Mouse (Mus musculus) testis, adult 2 months (tissue): Measurements from ENCODE around the gene Gm10570. TPM values are rescaled to one million over a fixed set of nuclear protein-coding genes. Genes with fewer than 3 reads are reported as not detected.

ENCODE experiments used
- H3K27ac ChIP-seq: fragments of 200-500 bp; 2 replicates; pipeline ENCODE4 v1.5.1; 2012; ENCODE audit warnings: low read depth, low read length; ENCODE audit not compliant: control insufficient read depth, insufficient read depth
- H3K27me3 ChIP-seq: fragments of 200-500 bp; 2 replicates; pipeline ENCODE4 v1.6.1; 2012; ENCODE audit warnings: mild to moderate bottlenecking, low read length, moderate library complexity; ENCODE audit not compliant: control insufficient read depth, insufficient read depth
- H3K36me3 ChIP-seq: fragments of 200-500 bp; 2 replicates; pipeline ENCODE4 v1.6.1; 2012; ENCODE audit warnings: mild to moderate bottlenecking, low read length; ENCODE audit not compliant: control insufficient read depth, insufficient read depth
- H3K4me1 ChIP-seq: fragments of 200-500 bp; 2 replicates; pipeline ENCODE4 v1.6.1; 2012; ENCODE audit warnings: low read length; ENCODE audit not compliant: control insufficient read depth, insufficient read depth
- H3K4me3 ChIP-seq: fragments of 200-500 bp; 2 replicates; pipeline ENCODE4 v1.5.1; 2012; ENCODE audit warnings: low read depth, mild to moderate bottlenecking, low read length, moderate library complexity, mixed read lengths; ENCODE audit not compliant: control insufficient read depth
- CTCF ChIP-seq: fragments of 200-500 bp; IDR thresholded peaks from 2 replicates; pipeline ENCODE4 v1.5.1; 2012; ENCODE audit warnings: low read depth, mild to moderate bottlenecking, inconsistent platforms, low read length, moderate library complexity; ENCODE audit not compliant: control insufficient read depth, insufficient read depth, insufficient replicate concordance
- POLR2A ChIP-seq: fragments of 200-500 bp; IDR thresholded peaks from 2 replicates; pipeline ENCODE4 v1.6.1; 2012; ENCODE audit warnings: low read depth, mild to moderate bottlenecking, inconsistent platforms, low read length, moderate library complexity; ENCODE audit not compliant: control insufficient read depth
- polyA plus RNA-seq: library from polyadenylated mRNA; depleted of rRNA; stranded (reverse); fragments of >200 nt; gene quantifications from 2 replicates; pipeline ENCODE4 v1.2.3, GENCODE M21; 2012

The Gm10570 gene
- polyA plus RNA-seq, 1 experiment = not detected

- no peaks in the 10 kb centered on the region; the same call in 1 of the 2 replicates for H3K36me3 ChIP-seq
Observed at GRCm38 (mm10) chr4:130327366-130327765, 18.9 kb upstream of the Gm10570 start.

GRCm38 (mm10) chr4:130325446-130325845 lies 17.0 kb upstream of the Gm10570 start:
- Histone ChIP-seq H3K36me3 (no peaks in the 10 kb centered on the region; the same call in 1 of the 2 replicates), H3K27me3 (no peaks in the 10 kb centered on the region), H3K27ac (no peak overlapping the region), H3K4me1 (no peaks in the 10 kb centered on the region), H3K4me3 (no peak overlapping the region)
- no peak for TF ChIP-seq POLR2A
- TF ChIP-seq CTCF = no peak

More at GRCm38 (mm10) chr4:130327366-130327765, 18.9 kb upstream of the Gm10570 start:
- Histone ChIP-seq H3K4me3 (no peak overlapping the region), H3K27ac (no peak overlapping the region), H3K4me1 (no peaks in the 10 kb centered on the region), H3K27me3 (no peaks in the 10 kb centered on the region)
- TF ChIP-seq CTCF (no peak), POLR2A (no peak)

GRCm38 (mm10) chr4:130323607-130324006 lies 15.1 kb upstream of the Gm10570 start:
- Histone ChIP-seq H3K4me3 (no peak overlapping the region), H3K27ac (no peak overlapping the region), H3K27me3 (no peaks in the 10 kb centered on the region), H3K36me3 (no peaks in the 10 kb centered on the region; the same call in 1 of the 2 replicates), H3K4me1 (no peaks in the 10 kb centered on the region)
- TF ChIP-seq POLR2A = no peak

- TF ChIP-seq POLR2A = no peak
- no peak for TF ChIP-seq CTCF
- Histone ChIP-seq H3K27ac (no peak overlapping the region), H3K4me3 (no peak overlapping the region), H3K36me3 (no peaks in the 10 kb centered on the region; the same call in 1 of the 2 replicates), H3K4me1 (no peaks in the 10 kb centered on the region), H3K27me3 (no peaks in the 10 kb centered on the region)
Observed at GRCm38 (mm10) chr4:130323165-130323564, 14.7 kb upstream of the Gm10570 start.

- Histone ChIP-seq H3K4me3 (no peak overlapping the region), H3K36me3 (no peaks in the 10 kb centered on the region; the same call in 1 of the 2 replicates), H3K27me3 (no peaks in the 10 kb centered on the region), H3K27ac (no peak overlapping the region), H3K4me1 (no peaks in the 10 kb centered on the region)
- no peak for TF ChIP-seq CTCF
- no peak for TF ChIP-seq POLR2A
Observed at GRCm38 (mm10) chr4:130322567-130322966, 14.1 kb upstream of the Gm10570 start.

GRCm38 (mm10) chr4:130321640-130322039 lies 13.2 kb upstream of the Gm10570 start:
- H3K4me1 ChIP-seq = no peaks in the 10 kb centered on the region
- H3K36me3 ChIP-seq = no peaks in the 10 kb centered on the region; the same call in 1 of the 2 replicates
- no peak overlapping the region for H3K4me3 ChIP-seq
- TF ChIP-seq POLR2A (no peak), CTCF (no peak)
- H3K27ac ChIP-seq = no peak overlapping the region
- no peaks in the 10 kb centered on the region for H3K27me3 ChIP-seq

- no peaks in the 10 kb centered on the region for H3K36me3 ChIP-seq
- no peak overlapping the region for H3K27ac ChIP-seq
- no peaks in the 10 kb centered on the region for H3K27me3 ChIP-seq
- no peaks in the 10 kb centered on the region for H3K4me1 ChIP-seq
- TF ChIP-seq POLR2A = no peak
- no peak for TF ChIP-seq CTCF
- peak overlapping the region; percentile 28 for H3K4me3 ChIP-seq
Observed at GRCm38 (mm10) chr4:130319564-130319963, 11.1 kb upstream of the Gm10570 start.

GRCm38 (mm10) chr4:130318122-130318521 lies 9.6 kb upstream of the Gm10570 start:
- H3K36me3 ChIP-seq = no peaks in the 10 kb centered on the region

More at GRCm38 (mm10) chr4:130318122-130318521, 9.6 kb upstream of the Gm10570 start:
- TF ChIP-seq CTCF (no peak), POLR2A (peak; percentile 21; the same call in 1 of the 2 replicates)
- H3K27ac ChIP-seq = no peak overlapping the region
- H3K4me1 ChIP-seq = no peaks in the 10 kb centered on the region
- H3K4me3 ChIP-seq = peak overlapping the region; percentile 57
- H3K27me3 ChIP-seq = no peaks in the 10 kb centered on the region
